Mouse (Mus musculus) spleen, adult 2 months (tissue): ENCODE measurements around the gene Ermp1. TPM values are rescaled to one million over a fixed set of nuclear protein-coding genes. Genes with fewer than 3 reads are reported as not detected.

Experiments
- DNase-seq, 2 experiments: peaks; one replicate each; pipeline versions ENCODE4 v3.0.0 to v3.0.0-alpha.2; 2012 to 2021; ENCODE audit warnings: low spot score in 2 of 2, low read depth in 1 of 2
- H3K27ac ChIP-seq: fragments of 200-500 bp; 2 replicates; pipeline ENCODE4 v1.5.1; 2012; ENCODE audit warnings: low read length, inconsistent platforms; ENCODE audit not compliant: insufficient read depth
- H3K27me3 ChIP-seq: fragments of 200-500 bp; 2 replicates; pipeline ENCODE4 v1.6.1; 2012; ENCODE audit warnings: mild to moderate bottlenecking, moderate library complexity, low read length, inconsistent platforms; ENCODE audit not compliant: control insufficient read depth, insufficient read depth
- H3K36me3 ChIP-seq: fragments of 200-500 bp; 2 replicates; pipeline ENCODE4 v1.6.1; 2012; ENCODE audit warnings: mild to moderate bottlenecking, low read length, inconsistent platforms; ENCODE audit not compliant: control insufficient read depth, insufficient read depth
- H3K4me1 ChIP-seq: fragments of 200-500 bp; 2 replicates; pipeline ENCODE4 v1.6.1; 2011; ENCODE audit warnings: inconsistent platforms; ENCODE audit not compliant: control insufficient read depth, insufficient read depth, insufficient read length
- H3K4me3 ChIP-seq: fragments of 200-500 bp; 2 replicates; pipeline ENCODE4 v1.5.1; 2011; ENCODE audit warnings: mild to moderate bottlenecking, inconsistent platforms; ENCODE audit not compliant: insufficient read depth, insufficient read length; ENCODE audit errors: extremely low read depth
- CTCF ChIP-seq: fragments of 200-500 bp; IDR thresholded peaks from 2 replicates; pipeline ENCODE4 v1.5.1; 2011; ENCODE audit warnings: mild to moderate bottlenecking, inconsistent platforms; ENCODE audit not compliant: insufficient read depth, insufficient read length, insufficient replicate concordance; ENCODE audit errors: extremely low read depth
- POLR2A ChIP-seq: fragments of 200-500 bp; IDR thresholded peaks from 2 replicates; pipeline ENCODE4 v1.6.1; 2011; ENCODE audit warnings: low read depth, low read length, inconsistent platforms
- WGBS: fragments of 180-500 bp; shearing (Covaris S2); methylation state at CpG from one replicate; pipeline ENCODE4 v1.1.7; 2018; 5-methylcytosine and 5-hydroxymethylcytosine counted together
- polyA plus RNA-seq: library from polyadenylated mRNA; depleted of rRNA; stranded (reverse); fragments of >200 nt; gene quantifications from 2 replicates; pipeline ENCODE4 v1.2.3, GENCODE M21; 2012; rRNA removed

Ermp1 gene
- polyA plus RNA-seq, 1 experiment: 11.4 TPM

DNA sequence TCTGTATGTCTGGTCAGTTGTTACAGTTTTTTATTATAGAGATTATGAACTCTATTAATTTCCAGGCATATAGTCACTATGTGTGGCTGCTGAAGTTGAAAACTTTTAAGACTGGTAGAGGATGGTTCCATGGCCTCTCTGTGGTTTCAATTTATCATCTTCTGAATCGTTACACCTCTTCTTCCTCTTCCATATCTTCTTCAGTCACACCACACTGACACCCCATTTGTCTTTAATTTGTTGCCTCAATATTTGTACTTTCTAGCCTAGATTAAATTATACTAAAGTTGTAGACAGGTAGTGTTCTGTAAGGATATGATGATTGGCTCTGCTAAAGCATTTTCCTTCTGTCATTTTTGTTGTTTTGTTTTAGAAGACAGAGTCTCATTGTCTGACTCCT is 81.7 kb downstream of the Ermp1 start:
- 54% methylated on average over 1 of the region's 1 CpGs for WGBS

DNA sequence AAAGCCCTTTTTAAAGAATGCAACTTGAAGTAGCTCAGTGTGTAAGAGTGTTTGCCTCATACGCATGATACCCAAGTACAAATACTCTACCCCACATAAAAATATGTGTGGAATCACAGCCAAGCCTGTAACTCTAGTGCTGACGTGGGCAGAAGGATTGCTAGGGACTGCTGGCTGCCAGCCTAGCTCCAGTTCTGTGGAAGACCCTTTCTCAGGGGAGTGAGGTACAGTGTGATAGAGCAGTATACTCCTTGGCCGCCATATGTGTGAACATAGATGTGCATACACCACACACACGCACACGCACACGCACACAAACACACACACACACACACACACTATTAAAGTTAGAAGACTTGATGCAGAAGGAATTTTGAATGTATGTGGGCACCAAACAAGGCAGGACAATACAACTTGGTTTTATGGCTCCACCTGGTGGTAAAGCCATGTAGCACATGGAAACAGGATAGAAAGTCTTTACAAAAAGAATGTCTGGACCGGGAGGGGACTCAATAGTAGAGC is 84.9 kb downstream of the Ermp1 start:
- H3K4me3 ChIP-seq: no peak overlapping the region
- H3K4me1 ChIP-seq: no peaks in the 10 kb centered on the region
- H3K36me3 ChIP-seq: no peaks in the 10 kb centered on the region
- no peak overlapping the region for H3K27ac ChIP-seq
- peak; percentile 18; the same call in 1 of the 2 replicates for TF ChIP-seq CTCF
- no peak for TF ChIP-seq POLR2A
- H3K27me3 ChIP-seq: no peaks in the 10 kb centered on the region
- peak; percentile 27 to 46 for DNase-seq
- WGBS: 77% methylated on average over 7 of the region's 7 CpGs

More for the DNA sequence above, 81.7 kb downstream of the Ermp1 start:
- DNase-seq: no peak
- Histone ChIP-seq H3K36me3 (peaks cover 8% of the 10 kb centered on the region; the same call in 1 of the 2 replicates), H3K4me1 (no peaks in the 10 kb centered on the region), H3K4me3 (no peak overlapping the region), H3K27ac (no peak overlapping the region), H3K27me3 (no peaks in the 10 kb centered on the region)
- TF ChIP-seq POLR2A: no peak
- no peak for TF ChIP-seq CTCF

DNA sequence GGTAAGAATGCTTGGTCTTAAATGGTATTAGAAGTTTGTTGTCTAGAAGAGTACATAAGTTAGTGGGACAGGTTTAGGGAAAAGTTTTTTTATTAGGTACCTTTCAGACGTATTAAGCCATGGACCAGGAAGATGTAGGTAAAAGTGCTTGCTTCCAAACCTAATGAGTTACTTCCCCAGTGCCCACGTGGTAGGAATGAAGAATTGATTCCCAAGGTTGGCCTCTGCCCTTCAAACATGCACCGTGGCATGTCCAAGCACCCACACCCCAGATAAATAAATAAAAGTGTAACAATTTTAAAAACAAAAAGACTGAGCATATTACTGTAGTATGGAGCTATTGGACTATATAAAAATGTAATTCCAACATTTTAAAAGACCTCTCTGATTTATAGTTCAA is 85.6 kb downstream of the Ermp1 start:
- no peak overlapping the region for H3K4me3 ChIP-seq
- no peaks in the 10 kb centered on the region for H3K36me3 ChIP-seq
- H3K27ac ChIP-seq: no peak overlapping the region
- H3K27me3 ChIP-seq: no peaks in the 10 kb centered on the region
- DNase-seq: no peak
- WGBS: 83% methylated on average over 3 of the region's 3 CpGs
- TF ChIP-seq POLR2A (no peak), CTCF (no peak)
- no peaks in the 10 kb centered on the region for H3K4me1 ChIP-seq

DNA sequence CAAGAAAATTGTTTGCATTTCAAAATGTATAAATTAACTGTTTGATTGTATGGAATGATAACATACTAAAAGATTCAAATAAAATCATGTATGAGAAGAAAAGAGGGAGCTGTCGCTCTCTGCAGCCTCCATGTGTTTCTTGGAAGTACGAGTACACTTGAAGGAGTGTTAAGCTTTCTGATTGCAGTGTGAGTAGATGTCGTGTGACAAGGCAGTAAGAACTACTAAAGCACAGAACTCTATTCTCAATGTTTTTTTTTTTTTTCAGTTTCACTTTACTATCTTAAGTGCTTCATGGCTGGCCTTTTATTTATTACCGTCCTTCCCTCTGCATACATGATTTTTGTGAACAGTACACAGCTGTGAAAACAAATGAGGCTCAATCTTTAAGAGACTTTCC is 86.0 kb downstream of the Ermp1 start:
- H3K4me3 ChIP-seq: no peak overlapping the region
- no peaks in the 10 kb centered on the region for H3K4me1 ChIP-seq
- TF ChIP-seq CTCF (no peak), POLR2A (no peak)
- no peak overlapping the region for H3K27ac ChIP-seq
- H3K36me3 ChIP-seq: no peaks in the 10 kb centered on the region
- DNase-seq: no peak
- WGBS: 83% methylated on average over 4 of the region's 4 CpGs
- H3K27me3 ChIP-seq: no peaks in the 10 kb centered on the region

Other genes starting within 250 kb of the Ermp1 start
- 1.0 and 1.2 TPM in 2 replicates for gene Pdcd1lg2, start 237.5 kb downstream of the Ermp1 start, polyA plus RNA-seq
- gene Ric1, start 126.1 kb downstream of the Ermp1 start, polyA plus RNA-seq: 6.7 and 8.4 TPM in 2 replicates
- 1.0 TPM in 1 of 2 replicates, not detected in the other for gene Mlana, start 49.4 kb upstream of the Ermp1 start, polyA plus RNA-seq
- gene 9930021J03Rik, start 157.6 kb upstream of the Ermp1 start, polyA plus RNA-seq: 2.6 and 3.1 TPM in 2 replicates
- gene Ranbp6, start 164.6 kb upstream of the Ermp1 start, polyA plus RNA-seq: 1.4 and 1.7 TPM in 2 replicates